Mouse (Mus musculus) embryo, embryonic 10 days (tissue): Measurements from ENCODE around the gene Rgs9.
A peak's percentile ranks its signal among the peaks of the same experiment; 100 is the strongest.
"Not testable (repeated sequence)": the region's sequence is repeated elsewhere in the genome, so short reads cannot be mapped to it uniquely, and the experiment has no call there.

Source experiments
- DNase-seq: peaks from one replicate; pipeline ENCODE4 v3.0.0-alpha.2; 2015; ENCODE audit warnings: low spot score

Rgs9 gene

DNA sequence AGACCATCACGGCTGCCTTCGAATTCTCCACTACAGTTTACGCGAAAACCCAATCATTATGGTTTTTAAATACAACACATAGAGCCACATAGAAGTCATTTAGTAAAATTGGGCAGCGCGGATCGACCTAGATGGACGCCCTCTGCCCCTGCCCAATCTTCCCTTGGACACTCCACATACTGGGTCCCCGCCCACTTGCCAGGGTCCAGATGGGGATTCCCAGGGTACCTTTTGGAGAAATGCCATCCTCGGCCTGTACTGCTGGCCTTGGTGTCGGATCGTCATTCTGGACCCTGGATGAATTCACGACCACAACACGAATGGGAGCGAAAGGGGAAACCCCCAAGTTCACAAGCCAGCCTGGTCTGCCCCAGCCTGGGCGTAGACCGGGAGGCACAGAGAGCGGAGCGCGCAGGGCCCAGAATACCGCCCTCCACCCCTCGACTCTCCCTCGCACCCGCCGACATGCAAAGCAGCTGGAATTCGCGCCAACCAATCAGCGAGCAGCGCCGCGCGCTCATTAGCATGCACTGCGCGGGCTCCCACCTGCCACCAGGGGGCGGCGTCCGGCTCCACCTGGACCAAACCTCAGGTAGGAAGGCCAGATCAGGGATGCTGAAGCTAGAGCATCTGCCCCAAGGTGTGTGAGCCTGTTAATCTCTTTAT is at the start of gene Rgs9:
Gene Rgs9 (minus strand): TSS at position 420 of the 666 bp plus-strand sequence.
- DNase-seq, result peak; percentile 95

DNA sequence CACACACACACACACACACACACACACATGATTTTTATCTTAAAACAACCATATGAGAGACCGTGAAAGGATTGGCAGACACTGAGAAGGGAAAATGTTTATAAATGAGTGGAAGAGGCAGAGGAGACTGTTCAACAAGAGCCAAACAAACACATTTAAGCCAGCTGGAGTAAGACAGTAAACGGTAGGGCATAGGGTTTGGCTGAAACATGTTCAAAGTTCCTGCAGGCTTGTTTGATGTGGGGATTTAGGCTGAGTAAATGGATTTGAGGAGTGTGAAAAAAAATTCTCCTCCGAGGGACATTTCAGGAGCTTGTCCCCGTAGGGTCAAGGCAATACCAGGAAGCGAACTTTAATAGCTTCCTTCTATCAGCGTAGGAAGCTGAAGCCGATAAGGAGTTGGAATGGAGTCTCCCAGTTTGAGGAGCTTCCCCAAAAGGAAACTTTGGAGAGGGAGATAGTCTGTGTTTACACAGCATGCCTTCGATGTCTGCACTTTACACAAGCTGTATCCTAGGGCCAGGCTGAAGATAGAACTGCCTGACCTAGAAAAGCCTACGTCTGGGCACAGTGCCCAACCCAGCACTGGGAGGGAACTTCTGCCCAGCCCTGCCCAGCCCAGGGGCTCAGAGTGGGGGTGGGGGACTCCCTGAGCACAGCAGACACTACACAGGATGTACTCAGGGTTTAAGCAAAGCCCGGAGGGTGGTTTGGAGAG is 49.5 kb upstream of the Rgs9 start:
- DNase-seq, result no peak

DNA sequence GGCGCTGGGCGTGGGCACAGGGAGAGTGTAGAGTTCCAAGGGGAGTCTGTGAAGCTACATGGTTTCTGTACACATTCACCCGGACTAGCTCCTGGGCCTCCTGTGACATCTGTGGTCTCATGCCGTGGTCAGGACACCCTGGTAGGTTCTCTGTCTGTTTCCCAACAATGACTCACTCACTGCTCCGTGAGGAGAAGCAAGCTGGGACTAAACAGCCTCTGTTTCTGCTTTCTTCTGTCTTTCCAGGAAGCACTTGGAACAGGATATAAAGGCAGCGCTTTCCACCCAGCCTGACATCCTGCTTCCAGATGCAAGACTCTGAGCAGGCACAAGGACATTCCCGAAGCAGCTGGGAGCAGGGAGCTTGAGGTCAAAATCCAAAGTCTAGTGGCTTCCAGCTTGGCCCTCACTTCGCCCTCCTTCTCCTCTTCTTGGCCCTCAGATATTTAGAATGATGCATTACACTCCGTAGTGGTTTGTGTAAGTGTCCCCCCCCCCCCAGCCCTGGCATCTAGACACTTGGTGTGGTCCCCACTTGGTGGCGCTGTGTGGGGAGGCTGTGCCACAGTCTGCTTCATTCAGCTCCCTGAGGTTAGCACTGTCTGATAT is 46.2 kb upstream of the Rgs9 start:
- DNase-seq, result peak; percentile 43

DNA sequence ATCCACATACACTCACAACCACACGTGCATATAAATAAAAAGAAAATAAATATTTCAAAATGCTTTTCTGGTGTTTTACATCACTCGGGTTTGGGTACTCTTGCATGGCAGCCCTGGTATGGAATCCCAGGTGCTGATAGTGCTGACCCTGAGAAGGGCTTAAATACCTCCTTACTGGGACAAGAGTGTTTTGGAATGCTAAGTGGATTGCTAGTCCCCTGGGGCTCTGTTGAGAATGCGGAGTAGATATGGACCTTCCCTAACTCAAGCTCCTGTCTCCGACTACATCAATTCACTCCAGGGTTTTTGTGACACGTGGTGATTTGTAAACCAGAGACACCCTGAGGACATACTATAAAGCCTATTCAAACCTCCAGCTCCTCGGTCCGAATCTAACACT is 45.6 kb upstream of the Rgs9 start:
- no peak for DNase-seq

DNA sequence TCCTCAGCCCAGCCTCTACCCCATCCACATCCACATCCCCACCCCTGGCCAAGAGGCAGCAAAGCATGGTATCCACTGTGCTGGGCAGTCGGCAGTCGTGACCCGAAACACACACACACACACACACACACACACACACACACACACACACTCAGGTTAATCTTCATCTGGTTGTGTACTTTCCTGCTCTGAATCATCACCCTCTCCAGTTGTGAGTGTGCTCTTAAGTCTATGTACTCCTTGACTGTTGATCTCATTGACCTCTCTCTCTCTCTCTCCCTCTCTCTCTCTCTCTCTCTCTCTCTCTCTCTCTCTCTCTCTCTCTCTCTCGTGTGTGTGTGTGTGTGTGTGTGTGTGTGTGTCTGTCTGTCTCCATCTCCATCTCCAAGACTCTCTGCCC is 44.7 kb upstream of the Rgs9 start:
- not testable (repeated sequence) for DNase-seq

DNA sequence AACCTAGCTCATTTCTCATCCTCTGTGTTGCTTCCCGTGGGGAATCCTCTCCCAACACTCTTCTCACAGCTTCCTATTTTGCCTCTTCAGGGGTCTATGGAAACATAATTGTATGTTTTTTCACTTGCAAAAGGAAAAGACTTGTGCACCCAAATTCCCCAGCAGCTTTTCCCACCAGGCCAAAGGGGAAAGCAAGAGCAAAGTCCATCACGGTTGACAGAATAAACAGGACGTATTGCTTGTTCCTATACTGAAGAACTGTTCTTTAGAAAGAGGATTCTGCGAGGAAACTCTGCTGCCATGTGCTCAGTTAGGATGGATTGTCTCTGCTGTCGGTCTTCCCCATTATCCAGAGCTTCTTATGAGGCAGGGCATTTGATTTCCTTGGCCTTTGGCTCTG is 42.6 kb upstream of the Rgs9 start:
- no peak for DNase-seq

DNA sequence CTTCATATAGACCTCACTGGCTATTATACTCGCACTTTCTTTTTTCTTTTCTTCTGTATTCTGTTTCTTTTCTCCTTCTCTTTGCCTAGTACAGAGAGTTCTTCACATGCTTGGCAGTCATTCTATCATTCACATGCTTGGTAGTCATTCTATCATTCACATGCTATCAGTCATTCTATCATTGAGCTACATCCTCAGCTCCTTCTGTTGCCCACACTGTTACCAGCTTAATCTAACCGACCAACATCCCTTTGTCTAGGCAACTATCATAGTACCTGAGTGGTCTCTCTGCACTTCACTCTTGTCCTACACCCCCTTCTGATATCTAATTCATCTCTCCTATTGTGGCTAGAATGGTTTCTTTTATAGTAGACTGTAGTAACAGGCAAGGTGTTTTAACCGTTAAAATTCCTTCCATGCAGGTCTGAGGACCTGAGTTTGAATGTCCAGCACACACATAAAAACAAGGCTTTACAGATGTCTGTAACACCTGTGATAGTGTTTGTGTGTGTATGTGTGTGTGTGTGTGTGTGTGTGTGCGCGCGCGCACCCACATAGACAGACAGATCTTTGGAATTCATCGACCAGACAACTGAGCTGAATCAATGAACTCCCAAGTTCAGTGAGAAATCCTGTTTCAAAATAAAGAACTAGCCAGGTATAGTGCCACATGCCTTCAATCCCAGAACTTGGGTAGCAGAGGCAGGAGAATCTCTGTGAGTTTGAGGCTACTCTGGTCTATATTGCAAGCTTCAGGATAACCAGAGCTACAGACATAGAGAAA is 41.4 kb upstream of the Rgs9 start:
- DNase-seq, result no peak

DNA sequence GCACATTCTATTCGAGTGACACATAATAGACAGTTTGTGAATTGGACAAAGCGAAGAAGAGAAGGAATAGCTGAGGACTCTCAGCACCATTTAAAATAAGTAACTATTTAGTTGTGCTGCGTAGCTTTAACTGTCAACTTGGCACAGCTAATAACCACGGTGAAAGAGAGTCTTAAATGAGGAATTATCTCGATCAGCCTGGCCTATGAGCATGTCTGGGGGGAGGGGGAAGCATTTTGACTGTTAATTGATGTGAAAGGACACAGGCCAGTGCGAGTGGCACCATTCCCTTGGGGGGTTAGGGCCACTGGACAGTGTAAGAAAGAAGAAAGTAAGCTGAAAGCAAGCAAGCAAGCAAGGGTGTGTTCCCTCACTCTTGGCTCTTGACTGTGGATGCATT is 38.0 kb upstream of the Rgs9 start:
- DNase-seq, result no peak

DNA sequence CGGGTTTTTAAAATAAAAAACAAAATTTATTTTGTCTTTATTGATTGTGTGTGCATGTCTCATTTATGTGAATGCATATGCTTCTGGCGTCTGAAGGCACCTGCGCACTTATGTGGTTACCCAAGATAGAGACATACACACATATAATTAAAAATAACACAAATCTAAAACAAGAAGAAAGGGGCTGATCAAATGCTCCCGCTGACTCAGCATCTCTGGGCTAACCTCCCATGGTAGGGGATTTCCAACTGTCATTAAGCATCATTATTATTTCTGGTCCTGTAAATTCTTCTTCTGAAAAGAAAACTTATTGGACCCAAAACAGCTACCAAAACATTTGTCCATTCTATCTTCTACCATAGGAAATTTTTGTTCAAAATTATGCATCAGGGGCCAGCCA is 36.8 kb upstream of the Rgs9 start:
- no peak for DNase-seq

DNA sequence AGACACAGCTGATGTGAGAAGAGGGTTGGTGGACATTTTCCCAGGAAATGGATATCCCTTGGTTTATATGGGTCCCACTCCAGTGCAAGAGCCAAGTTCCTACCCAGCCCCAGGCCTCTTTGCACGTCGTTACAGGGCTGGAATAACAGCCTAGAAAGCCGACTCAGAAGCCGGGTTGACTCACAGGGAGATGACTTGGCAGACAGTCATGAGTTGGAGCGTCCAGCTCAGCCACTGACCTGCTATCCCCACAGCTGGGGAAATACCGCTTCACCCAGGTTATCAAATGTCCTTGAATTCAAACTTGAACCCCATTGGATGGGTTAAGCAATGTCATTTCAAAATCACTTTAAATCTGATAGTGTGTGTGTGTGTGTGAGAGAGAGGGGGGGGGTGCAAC is 34.8 kb upstream of the Rgs9 start:
- no peak for DNase-seq

DNA sequence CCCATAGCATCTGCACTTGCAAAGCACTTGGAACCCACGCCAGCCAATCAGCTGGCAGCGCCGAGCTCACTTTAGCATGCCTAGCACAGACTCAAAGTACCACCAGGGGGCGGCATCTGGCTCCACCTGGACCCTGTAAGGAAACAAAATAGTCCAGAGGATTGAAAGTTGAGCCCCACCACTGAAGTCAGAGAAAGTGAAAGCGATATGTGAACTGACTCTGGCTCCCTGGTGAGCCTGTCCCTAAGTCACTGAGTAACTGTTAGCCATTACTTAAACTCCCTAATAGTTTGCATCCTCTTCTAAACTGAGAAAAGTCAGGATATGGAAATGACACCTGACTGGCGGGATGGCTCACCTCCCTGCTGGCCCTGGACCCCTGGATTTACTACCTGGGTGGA is 33.5 kb upstream of the Rgs9 start:
- peak; percentile 96 for DNase-seq

DNA sequence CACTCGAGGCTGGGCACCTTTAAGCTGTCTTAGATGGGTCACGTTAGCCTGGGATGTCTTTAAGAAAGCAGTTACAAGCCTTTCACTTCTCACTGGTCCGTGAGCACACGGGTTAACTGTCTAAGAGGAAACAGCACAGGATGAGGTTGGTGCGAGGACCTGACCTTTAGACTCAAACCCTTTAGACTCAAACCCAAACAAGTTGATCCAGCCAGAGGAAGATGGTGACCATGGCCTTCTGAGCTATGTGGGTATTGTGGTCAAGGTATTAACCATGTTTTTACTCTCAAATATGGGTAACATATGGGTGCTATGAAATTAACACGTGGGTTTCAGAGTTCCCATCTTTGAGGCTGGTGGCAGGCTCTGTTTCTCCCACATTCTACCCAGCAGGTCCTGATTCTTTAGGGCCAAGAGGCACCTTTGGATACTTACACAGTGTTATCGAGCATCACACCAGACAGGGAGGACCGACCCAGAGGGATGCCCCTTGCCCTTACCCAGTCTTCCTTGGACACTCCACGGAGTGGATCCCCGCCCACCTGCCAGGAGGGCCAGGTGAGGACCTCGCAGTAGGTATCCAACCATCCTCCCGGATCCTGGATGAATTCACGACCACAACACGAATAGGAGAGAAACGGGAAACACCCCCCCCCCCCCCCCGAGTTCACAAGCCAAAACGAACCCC is 32.9 kb upstream of the Rgs9 start:
- no peak for DNase-seq

DNA sequence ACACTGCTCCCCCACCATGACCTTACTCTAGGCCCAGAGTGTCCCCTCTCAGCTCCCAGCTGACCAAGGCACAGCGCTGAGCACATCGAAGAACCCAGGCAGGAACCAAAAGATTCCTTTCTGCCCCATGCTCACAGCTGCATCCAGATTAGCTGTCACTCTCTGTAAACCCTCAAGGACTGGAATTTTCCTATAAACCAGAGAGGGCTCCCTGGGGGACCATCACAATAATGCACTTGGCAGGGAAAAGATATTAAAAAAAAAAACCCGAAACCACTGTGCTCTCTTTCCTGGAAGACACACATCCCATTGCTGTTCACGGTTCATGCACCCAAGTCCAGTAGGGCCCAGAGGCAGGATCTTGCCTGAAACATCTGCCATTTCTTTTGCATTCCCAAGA is 31.4 kb upstream of the Rgs9 start:
- no peak for DNase-seq

DNA sequence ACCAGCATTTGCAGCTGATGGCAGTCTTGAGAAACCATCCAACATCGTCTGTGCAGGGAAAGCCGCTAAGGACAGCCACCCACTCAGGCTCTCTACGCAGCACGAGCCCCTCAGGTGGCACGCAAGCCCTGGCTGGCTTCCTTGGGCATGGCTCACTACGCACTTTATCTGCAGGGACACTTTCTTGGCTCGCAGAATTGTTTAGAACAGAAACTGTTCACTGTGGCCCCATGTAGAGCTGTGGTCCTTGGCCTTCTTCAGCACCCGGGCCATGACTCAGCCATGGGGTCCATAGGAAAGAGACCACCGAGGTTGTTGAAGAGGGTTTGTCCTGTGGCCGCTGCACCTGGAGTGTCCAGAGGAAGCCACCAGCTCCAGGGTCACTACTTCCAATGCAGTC is 30.0 kb upstream of the Rgs9 start:
- no peak for DNase-seq

DNA sequence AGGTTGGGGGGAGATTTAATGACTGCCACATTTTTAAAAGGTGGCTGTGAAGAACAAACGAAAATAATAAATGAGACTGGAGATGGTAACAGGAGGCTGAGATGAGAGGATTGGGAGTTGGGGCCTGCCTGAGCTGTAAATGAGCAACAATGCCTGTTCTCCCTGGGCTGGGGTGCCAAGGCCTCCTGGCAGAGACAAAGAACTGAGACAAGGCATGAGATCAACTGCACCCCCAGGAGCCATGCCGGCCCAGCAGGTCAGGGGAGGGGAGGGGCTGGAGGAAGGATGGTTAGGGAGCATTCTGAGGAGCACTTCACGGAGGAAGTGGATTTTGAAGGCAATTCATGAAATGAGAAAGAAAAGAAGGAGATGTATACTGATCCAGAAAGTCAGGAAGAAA is 29.5 kb upstream of the Rgs9 start:
- DNase-seq, result no peak

DNA sequence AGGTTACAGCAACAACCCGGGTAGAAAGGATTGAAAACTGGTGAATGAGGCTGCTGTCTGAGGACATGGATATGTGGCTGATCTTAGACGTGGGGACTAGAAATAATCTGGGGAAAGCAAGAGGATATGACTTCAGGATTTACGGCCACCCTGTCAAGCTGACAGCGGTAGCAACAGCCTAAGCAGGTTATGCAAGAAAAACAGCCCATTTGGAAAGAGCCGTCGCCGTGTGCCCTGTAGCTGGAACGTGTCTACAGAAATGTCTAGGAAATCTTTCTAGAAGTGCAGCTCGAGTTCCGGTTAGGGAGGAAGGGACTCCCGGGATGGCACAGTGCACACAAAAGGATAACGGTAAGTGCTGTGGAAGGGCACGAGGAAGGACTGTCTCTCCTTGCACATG is 28.3 kb upstream of the Rgs9 start:
- DNase-seq, result no peak

DNA sequence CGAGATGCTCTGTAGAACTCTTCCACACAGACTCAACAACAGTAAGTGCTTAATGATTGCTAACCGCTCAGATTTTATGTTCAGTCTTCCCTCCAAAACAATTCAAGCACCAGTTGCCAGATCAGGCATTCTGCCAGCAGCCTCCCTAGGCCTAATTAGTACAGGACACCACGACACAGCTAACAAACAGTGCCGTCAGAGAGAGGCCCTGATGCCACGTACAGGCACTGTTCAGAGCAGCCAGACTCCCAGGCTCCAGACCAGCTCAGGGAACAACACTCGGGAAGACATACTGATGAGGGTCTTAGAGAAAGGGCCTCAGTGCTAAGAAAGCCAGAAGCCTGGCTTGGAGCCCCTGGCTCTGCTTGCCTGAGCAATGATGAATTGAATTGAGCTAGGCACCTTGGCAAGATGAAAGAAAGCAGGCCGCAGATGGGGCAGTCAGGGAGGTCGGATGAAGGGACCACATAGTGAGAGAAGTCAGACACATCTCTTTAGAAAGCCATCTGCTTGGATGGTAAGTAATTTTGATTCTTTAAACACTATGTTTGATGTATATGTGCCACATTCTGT is 22.5 kb upstream of the Rgs9 start:
- no peak for DNase-seq

DNA sequence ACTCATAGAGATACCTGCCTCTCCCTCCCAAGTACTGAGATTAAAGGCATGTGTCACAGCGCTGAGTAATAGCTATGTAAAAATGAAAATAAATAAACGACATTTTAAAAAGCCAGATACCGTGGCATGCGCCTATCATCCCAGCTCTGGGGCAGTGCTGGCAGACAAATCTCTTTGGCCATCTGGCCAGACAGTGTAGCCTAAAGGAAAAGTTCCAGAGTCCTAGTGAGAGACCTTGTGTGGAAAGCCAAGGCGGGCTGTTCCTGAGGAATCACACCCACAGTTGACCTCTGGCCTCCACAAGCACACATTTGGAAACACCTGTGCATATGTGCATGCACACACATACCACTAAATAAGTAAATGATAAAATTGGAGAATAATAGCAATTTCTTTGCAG is 22.0 kb upstream of the Rgs9 start:
- DNase-seq, result no peak

DNA sequence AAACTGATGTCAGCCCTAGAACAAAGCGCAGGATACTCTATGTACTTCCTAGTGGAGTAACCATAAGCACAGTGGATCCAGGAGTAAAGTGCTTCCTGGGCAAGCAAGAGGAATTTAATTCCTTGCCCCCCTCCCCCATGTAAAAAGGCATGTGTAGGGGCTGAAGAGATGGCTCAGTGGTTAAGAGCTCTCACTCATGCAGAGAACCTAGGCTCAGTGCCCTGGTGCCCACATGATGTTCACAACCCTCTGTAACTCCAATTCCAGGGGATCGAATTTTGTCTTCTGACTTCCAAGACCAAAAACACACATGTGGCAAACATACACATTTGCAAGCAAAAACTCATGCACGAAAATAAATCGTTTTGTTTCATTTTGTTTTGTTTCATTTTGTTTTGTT is 21.5 kb upstream of the Rgs9 start:
- DNase-seq, result no peak

DNA sequence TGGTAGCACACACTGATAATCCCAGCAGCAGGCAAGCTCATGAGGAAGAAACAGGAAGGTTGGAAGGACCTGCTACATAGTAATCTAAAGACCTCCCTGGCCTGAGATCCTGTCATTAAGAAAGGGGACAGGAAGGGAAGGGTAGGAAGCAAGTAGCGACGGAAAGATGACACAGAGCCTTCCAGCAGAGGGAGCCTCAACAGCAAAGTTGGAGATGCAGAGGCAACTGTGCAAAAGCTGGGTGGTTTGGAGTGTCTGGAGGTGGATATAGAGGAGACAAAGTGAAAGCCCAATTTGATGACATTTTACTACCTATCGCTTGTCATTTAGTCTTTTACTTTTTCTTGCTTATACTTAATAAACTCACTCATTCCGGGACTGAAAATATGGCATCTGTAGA is 19.0 kb upstream of the Rgs9 start:
- DNase-seq, result peak; percentile 48

DNA sequence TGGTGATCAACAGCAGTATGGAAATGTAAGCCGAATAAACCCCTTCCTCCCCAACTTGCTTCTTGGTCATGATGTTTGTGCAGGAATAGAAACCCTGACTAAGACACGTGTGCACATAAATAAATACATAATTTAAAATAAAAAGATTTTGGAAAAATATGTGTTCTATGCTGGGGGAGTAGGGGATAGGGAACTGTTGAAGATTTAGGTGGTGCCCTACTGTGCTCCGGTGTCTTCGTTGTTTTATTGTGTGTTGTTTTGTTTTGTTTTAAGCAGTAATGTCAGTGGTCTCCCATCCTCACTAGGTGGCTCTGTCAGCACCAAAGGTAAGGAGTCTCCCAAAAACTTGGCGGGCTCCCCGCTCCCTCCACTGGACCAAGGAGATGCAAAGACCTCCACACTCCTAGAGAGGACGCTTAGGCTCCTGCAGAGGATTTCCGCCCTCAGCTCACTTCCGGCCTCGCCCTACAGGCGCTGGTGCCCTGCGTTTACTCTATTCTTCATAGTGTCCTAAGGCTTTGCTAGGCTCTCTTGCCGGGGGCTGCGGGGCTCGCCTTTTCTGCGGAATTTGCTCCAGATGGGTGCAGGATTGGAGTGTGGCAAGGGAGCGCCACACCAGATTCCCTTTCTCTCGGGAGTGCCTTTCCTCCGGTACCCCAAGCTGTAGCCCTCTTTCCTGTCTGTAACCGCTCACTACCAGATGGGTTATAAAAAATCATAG is 14.1 kb upstream of the Rgs9 start:
- peak; percentile 87 for DNase-seq
